Mouse (Mus musculus): ENCODE measurements around the gene Csnk1e. TPM values are rescaled to one million over a fixed set of nuclear protein-coding genes. Genes with fewer than 3 reads are reported as not detected.

The Csnk1e gene
- polyA plus RNA-seq, 1 experiment: 0.17 TPM

DNA sequence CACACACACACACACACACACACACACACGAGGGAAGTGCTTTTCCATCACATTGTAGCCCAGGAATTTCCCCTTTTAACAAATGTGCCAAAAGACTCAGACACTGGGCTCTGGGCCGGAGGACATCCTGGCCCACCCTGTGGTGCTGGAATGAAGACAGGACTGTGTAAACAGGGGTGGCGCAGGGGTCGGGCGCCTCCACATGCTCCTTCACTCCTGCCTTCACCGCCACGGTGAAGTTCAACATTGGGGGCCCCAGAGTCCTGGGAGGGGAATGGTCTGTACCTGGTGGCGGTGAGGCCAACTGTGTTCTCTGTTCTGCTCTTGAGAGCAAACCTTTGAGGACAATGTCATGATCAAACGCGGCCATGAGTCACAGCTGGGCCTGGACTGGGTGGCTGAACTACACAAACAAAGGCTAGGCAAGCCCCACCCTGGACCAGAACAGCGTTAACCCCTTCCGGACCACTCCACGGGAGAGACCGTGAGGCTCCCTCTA lies 87.0 kb downstream of the Csnk1e start:
- TF ChIP-seq GATA1 (IDR thresholded peaks at IDR 0.05; ENCODE audit: low read length): no peak
- TF ChIP-seq TAL1 (IDR thresholded peaks at IDR 0.05; ENCODE audit: low read length): no peak
- Histone ChIP-seq H3K9me3 (ENCODE audit: control insufficient read depth, low read length) (no peaks in the 10 kb centered on the region), H3K4me3 (replicated peaks) (no peak overlapping the region), H3K27me3 (ENCODE audit: control insufficient read depth) (no peaks in the 10 kb centered on the region), H3K36me3 (ENCODE audit: control insufficient read depth) (peaks cover 10% of the 10 kb centered on the region; the same call in 1 of the 2 replicates), H3K4me1 (ENCODE audit: control insufficient read depth) (peaks cover 2% of the 10 kb centered on the region; the same call in 1 of the 2 replicates)

Other genes with a start within 250 kb of the Csnk1e start
- 0.76 and 0.91 TPM in 2 replicates for gene Pick1, start 226.4 kb downstream of the Csnk1e start, polyA plus RNA-seq (2012)
- gene Gm49486, start 226.2 kb downstream of the Csnk1e start, polyA plus RNA-seq (2012): not detected in 2 replicates
- gene Slc16a8, start 200.8 kb downstream of the Csnk1e start, polyA plus RNA-seq (2012): not detected in 2 replicates
- not detected in 2 replicates for gene Baiap2l2, start 170.0 kb downstream of the Csnk1e start, polyA plus RNA-seq (2012)
- 2.6 and 2.7 TPM in 2 replicates for gene Pla2g6, start 127.2 kb downstream of the Csnk1e start, polyA plus RNA-seq (2012)
- 0.30 and 0.55 TPM in 2 replicates for gene Maff, start 108.9 kb downstream of the Csnk1e start, polyA plus RNA-seq (2012)
- 0.44 and 0.51 TPM in 2 replicates for gene Tmem184b, start 52.0 kb downstream of the Csnk1e start, polyA plus RNA-seq (2012)
- not detected in 2 replicates for gene Kcnj4, start 49.7 kb upstream of the Csnk1e start, polyA plus RNA-seq (2012)
- not detected in 2 replicates for gene Kdelr3, start 60.8 kb upstream of the Csnk1e start, polyA plus RNA-seq (2012)
- 1.6 and 2.4 TPM in 2 replicates for gene Ddx17, start 91.2 kb upstream of the Csnk1e start, polyA plus RNA-seq (2012)
- not detected in 2 replicates for gene Dmc1, start 149.5 kb upstream of the Csnk1e start, polyA plus RNA-seq (2012)
- not detected in 2 replicates for gene Fam227a, start 203.4 kb upstream of the Csnk1e start, polyA plus RNA-seq (2012)
- gene Cby1, start 203.6 kb upstream of the Csnk1e start, polyA plus RNA-seq (2012): 5.9 and 7.1 TPM in 2 replicates
- gene Tomm22, start 215.3 kb upstream of the Csnk1e start, polyA plus RNA-seq (2012): 12.2 and 13.5 TPM in 2 replicates
- 1.8 and 2.5 TPM in 2 replicates for gene Josd1, start 232.4 kb upstream of the Csnk1e start, polyA plus RNA-seq (2012)
- 21.9 and 23.6 TPM in 2 replicates for gene Gtpbp1, start 235.3 kb upstream of the Csnk1e start, polyA plus RNA-seq (2012)

Measured in erythroblast, embryonic 14.5 days (primary cell).